Mouse (Mus musculus) lung, postnatal 0 days (tissue): ENCODE measurements around the gene Rrad.

Experiments
- CTCF ChIP-seq: IDR thresholded peaks from 2 replicates; pipeline ENCODE4 v1.5.1; 2016; ENCODE audit warnings: antibody characterized with exemption, mild to moderate bottlenecking
- EP300 ChIP-seq: IDR thresholded peaks from 2 replicates; pipeline ENCODE4 v1.6.1; 2016; ENCODE audit warnings: antibody characterized with exemption, mild to moderate bottlenecking, control low read depth

- no peak for TF ChIP-seq CTCF
- TF ChIP-seq EP300: no peak
Observed at GRCm38 (mm10) chr8:104603245-104603593, 27.9 kb downstream of the Rrad start.
